Mouse (Mus musculus): Measurements from ENCODE around the gene Rabl2. TPM values are rescaled to one million over a fixed set of nuclear protein-coding genes. Genes with fewer than 3 reads are reported as not detected.

Rabl2 gene
- 11.6 TPM for polyA plus RNA-seq (2015; fragmentation: Illumina TruSeq; extraction: RNeasy Lipid Tissue Mini Kit (QIAGEN cat#74804); ENCODE audit: insufficient read depth, low read depth, low replicate concordance)

DNA sequence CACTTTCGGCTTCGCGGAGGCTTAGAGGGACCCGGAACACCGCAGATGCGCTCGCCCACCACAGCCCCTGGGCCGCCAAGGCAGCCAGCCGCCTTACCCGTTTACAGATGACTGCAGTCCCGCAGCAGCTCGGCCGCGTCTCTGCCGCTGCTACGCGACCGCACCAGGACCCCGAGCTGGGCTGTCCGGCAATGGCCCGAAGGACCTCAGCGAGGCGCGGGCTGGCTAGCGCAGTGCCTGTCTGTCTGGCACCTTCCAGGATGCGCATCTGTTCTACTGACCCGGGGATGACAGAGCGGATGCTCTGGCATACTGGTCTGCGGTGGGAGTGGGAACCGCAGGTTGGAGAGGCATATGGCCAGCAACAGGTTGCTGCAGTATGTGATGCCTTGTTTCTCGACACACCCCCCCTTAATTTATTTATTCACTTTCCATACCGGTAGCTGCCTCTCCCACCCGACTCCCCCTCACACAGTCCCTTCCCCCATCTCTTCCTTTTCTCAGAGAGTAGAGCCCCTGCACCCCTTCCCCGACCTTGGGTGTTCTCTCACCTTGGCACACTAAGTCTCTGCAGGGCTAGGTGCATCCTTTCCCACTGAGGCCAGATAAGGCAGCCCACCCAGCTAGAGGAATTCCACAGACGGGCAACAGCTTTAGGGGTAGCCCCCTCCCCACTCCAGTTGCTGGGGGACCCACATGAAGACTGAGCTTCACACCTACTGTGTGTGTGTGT is at the start of gene Rabl2:
Gene Rabl2 (minus strand): TSS at position 201 of the 733 bp plus-strand sequence.

DNA sequence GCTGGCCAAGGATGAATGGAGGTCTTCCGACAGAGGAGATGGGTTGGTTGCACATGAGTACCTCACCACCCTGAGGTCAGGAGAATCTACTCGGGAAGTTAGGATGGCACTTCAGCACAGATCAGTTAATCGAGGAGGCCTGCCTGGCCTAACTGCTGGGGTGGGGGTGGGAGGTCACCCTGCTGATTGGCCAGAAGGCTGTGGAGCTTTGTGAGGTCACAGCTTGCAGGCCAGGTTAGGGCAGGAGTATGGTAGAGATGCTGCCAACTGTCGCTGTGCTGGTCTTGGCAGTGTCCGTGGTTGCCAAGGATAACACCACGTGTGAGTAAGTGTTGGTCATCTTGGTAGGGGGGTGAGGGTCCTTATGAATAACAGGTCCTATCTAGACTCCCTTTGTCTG is 23.6 kb downstream of the Rabl2 start, which contains the start of gene Acr:
Gene Acr (plus strand): TSS at position 213 of the 400 bp plus-strand sequence.

Other genes starting within 250 kb of the Rabl2 start
- 18.2 TPM for gene Lmf2, start 236.3 kb downstream of the Rabl2 start, polyA plus RNA-seq (2015; fragmentation: Illumina TruSeq; extraction: RNeasy Lipid Tissue Mini Kit (QIAGEN cat#74804); ENCODE audit: insufficient read depth, low read depth, low replicate concordance)
- gene Ncaph2, start 236.2 kb downstream of the Rabl2 start, polyA plus RNA-seq (2015; fragmentation: Illumina TruSeq; extraction: RNeasy Lipid Tissue Mini Kit (QIAGEN cat#74804); ENCODE audit: insufficient read depth, low read depth, low replicate concordance) = 17.1 TPM
- 2.7 TPM for gene Sco2, start 218.1 kb downstream of the Rabl2 start, polyA plus RNA-seq (2015; fragmentation: Illumina TruSeq; extraction: RNeasy Lipid Tissue Mini Kit (QIAGEN cat#74804); ENCODE audit: insufficient read depth, low read depth, low replicate concordance)
- gene Tymp, start 214.9 kb downstream of the Rabl2 start, polyA plus RNA-seq (2015; fragmentation: Illumina TruSeq; extraction: RNeasy Lipid Tissue Mini Kit (QIAGEN cat#74804); ENCODE audit: insufficient read depth, low read depth, low replicate concordance) = not detected
- gene Odf3b, start 212.6 kb downstream of the Rabl2 start, polyA plus RNA-seq (2015; fragmentation: Illumina TruSeq; extraction: RNeasy Lipid Tissue Mini Kit (QIAGEN cat#74804); ENCODE audit: insufficient read depth, low read depth, low replicate concordance) = 1.9 TPM
- gene Klhdc7b, start 207.0 kb downstream of the Rabl2 start, polyA plus RNA-seq (2015; fragmentation: Illumina TruSeq; extraction: RNeasy Lipid Tissue Mini Kit (QIAGEN cat#74804); ENCODE audit: insufficient read depth, low read depth, low replicate concordance) = not detected
- gene Syce3, start 181.4 kb downstream of the Rabl2 start, polyA plus RNA-seq (2015; fragmentation: Illumina TruSeq; extraction: RNeasy Lipid Tissue Mini Kit (QIAGEN cat#74804); ENCODE audit: insufficient read depth, low read depth, low replicate concordance) = not detected
- 2.1 TPM for gene Cpt1b, start 166.1 kb downstream of the Rabl2 start, polyA plus RNA-seq (2015; fragmentation: Illumina TruSeq; extraction: RNeasy Lipid Tissue Mini Kit (QIAGEN cat#74804); ENCODE audit: insufficient read depth, low read depth, low replicate concordance)
- not detected for gene C730034F03Rik, start 162.3 kb downstream of the Rabl2 start, polyA plus RNA-seq (2015; fragmentation: Illumina TruSeq; extraction: RNeasy Lipid Tissue Mini Kit (QIAGEN cat#74804); ENCODE audit: insufficient read depth, low read depth, low replicate concordance)
- gene Gm44502, start 162.2 kb downstream of the Rabl2 start, polyA plus RNA-seq (2015; fragmentation: Illumina TruSeq; extraction: RNeasy Lipid Tissue Mini Kit (QIAGEN cat#74804); ENCODE audit: insufficient read depth, low read depth, low replicate concordance) = 0.54 TPM
- gene Chkb, start 162.0 kb downstream of the Rabl2 start, polyA plus RNA-seq (2015; fragmentation: Illumina TruSeq; extraction: RNeasy Lipid Tissue Mini Kit (QIAGEN cat#74804); ENCODE audit: insufficient read depth, low read depth, low replicate concordance) = 86.9 TPM
- 3.7 TPM for gene Mapk8ip2, start 138.0 kb downstream of the Rabl2 start, polyA plus RNA-seq (2015; fragmentation: Illumina TruSeq; extraction: RNeasy Lipid Tissue Mini Kit (QIAGEN cat#74804); ENCODE audit: insufficient read depth, low read depth, low replicate concordance)
- gene Arsa, start 114.5 kb downstream of the Rabl2 start, polyA plus RNA-seq (2015; fragmentation: Illumina TruSeq; extraction: RNeasy Lipid Tissue Mini Kit (QIAGEN cat#74804); ENCODE audit: insufficient read depth, low read depth, low replicate concordance) = 11.7 TPM
- 11.1 TPM for gene Shank3, start 92.3 kb downstream of the Rabl2 start, polyA plus RNA-seq (2015; fragmentation: Illumina TruSeq; extraction: RNeasy Lipid Tissue Mini Kit (QIAGEN cat#74804); ENCODE audit: insufficient read depth, low read depth, low replicate concordance)
- not detected for gene Acr, start 23.6 kb downstream of the Rabl2 start, polyA plus RNA-seq (2015; fragmentation: Illumina TruSeq; extraction: RNeasy Lipid Tissue Mini Kit (QIAGEN cat#74804); ENCODE audit: insufficient read depth, low read depth, low replicate concordance)
- not detected for gene Syt10, start 249.9 kb upstream of the Rabl2 start, polyA plus RNA-seq (2015; fragmentation: Illumina TruSeq; extraction: RNeasy Lipid Tissue Mini Kit (QIAGEN cat#74804); ENCODE audit: insufficient read depth, low read depth, low replicate concordance)